Mouse (Mus musculus) urinary bladder, postnatal 25 days (tissue): ENCODE results near the gene Tmem179b.
"Not testable (repeated sequence)": the region's sequence is repeated elsewhere in the genome, so short reads cannot be mapped to it uniquely, and the experiment has no call there.

Source experiments
- DNase-seq: peaks from one replicate; pipeline ENCODE4 v3.0.0; 2022; ENCODE audit warnings: low spot score

The Tmem179b gene

GRCm38 (mm10) chr19:8734334-8734733, 39.9 kb downstream of the Tmem179b start:
- no peak for DNase-seq

GRCm38 (mm10) chr19:8728335-8729099, 45.8 kb downstream of the Tmem179b start:
- DNase-seq, result not testable (repeated sequence)

DNA sequence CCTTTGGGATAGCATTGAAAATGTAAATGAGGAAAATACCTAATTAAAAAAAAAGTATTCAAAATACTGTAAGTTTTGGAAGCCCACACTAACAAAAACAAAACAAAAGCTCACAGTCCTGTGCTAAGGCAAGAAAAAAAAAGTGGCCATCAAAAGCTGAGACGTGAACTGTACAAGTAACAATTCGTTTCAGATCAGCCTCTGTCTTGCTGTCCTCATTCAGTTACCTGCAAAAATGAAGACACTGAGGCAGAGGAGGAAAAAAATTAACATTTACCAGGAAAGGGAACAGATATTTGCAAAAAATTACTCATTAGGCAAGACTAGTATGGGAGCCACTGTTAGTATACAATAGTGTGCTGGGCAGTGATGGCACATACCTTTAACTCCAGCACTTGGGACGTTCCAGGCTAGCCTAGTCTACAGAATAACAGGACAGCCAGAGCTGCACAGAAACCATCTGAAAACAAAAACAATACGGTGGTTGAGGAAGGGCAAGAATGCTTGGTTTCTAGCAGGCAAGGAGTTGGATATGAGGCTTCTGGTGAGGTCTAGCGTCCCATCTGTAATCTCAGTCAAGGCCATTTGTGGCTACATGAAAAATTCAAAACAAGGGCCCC, 46.7 kb downstream of the Tmem179b start:
- no peak for DNase-seq

DNA sequence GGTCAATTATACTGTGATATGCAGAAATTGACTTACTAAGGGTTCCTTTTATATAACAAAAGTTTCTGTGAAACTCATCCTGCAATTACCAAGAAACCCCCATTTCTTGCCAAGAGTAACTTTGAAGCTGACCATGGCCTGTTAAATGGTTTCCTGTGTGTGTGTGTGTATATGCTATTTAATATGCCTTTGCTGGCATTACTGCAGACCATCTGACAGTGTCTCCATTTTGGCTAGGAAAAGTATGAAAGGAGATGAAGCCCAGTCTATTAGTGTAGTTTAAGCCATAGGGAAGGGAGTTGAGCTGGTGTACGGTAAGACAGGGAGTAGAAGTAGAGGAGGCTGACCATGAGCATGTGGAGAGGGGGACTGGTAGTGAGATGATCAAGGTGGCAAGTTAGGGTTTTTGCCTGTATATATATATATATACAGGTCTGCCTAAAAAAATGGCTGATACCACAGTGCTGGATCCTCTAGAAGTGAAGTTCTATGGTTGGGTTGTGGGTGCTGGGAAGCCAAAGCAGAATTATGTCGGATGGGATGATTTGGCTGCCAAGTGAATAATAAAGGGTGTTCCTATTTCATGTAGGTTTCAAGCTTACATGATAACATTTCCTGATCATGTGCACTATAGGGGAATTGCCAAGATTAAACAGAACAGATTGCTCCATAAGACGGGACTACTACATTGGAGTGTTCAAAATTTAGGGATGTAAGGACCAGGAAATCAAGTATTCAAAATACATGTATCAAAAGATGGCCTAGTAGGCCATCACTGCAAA, 47.5 kb downstream of the Tmem179b start:
- no peak for DNase-seq

- no peak for DNase-seq
Observed at GRCm38 (mm10) chr19:8725081-8725613, 49.1 kb downstream of the Tmem179b start.

DNA sequence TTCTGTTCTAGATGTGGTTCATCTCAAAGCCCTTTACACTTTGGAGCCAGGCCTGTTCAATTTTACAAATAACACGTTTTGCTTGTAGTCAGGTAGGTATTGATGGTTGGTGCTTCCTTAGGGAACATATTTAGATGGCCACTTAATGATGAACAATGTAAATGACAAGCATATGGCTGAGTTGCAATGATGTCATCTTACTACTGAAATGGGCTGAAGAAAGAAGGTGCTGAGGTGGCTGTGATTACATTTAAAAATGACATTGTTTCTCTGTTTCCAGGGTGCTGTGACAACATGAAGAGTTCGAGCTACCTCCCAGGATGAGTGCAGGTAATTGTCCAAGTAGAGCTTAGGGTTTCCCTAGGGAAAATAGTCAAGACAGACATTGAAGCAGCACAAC, 49.9 kb downstream of the Tmem179b start:
- DNase-seq, result no peak

- no peak for DNase-seq
Observed at GRCm38 (mm10) chr19:8723574-8724346, 50.5 kb downstream of the Tmem179b start.

DNA sequence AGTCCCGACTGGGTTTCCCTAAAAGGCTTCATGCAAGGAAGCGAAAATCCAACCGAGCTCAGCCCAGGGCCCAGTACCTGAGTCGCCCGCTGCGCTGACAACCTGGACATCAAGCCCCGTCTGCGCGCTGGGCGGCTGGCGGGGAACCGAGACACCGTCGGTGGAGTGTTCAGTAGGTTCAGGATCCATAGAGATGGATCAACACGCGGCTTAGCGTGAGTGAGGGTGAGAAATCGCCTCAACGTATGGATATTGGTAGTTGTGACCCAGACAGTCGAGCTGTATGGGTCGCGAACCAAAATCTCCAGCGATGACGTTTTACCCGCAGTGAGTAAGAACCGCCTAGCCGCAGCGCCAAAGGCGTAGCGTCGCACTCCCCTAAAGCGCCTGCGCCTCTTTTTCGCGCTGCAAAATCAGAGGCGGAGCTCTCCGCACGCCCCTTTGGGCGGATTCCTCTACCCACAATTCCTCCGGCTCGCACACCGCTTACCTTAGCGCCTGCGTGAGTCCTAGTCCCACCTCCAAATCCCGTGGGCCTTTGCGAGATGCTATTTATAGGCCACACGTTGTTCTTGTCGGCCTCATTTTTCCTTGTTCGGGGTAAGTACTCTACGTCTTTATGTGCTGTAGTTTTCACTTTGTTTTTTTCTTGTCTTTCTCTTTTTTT, 51.2 kb downstream of the Tmem179b start, which contains the start of gene Slc3a2:
Slc3a2 (minus strand) TSS at position 463 of the 667 bp plus-strand sequence.
- peak; percentile 88 for DNase-seq

DNA sequence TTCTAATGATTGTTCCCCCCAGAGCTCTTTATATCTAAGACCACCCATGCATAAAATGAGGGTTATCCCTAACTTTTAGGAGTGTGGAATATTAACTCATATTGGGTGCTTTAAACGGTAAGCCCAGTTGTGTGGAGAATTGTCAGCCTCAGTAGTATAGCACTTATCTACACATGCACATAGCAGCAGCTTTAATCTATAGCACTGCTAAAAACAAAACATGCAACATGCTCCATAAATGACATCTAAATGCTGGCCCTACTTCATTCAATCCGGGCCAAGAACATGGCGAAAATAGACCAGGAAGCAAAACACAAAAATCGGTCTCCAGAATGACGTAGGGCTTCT, 51.7 kb downstream of the Tmem179b start:
- DNase-seq, result no peak
